Mouse (Mus musculus) bone marrow macrophage, adult 2 months (primary cell): Measurements from ENCODE around the gene Mex3d. TPM values are rescaled to one million over a fixed set of nuclear protein-coding genes. Genes with fewer than 3 reads are reported as not detected.

Experiments
- H3K27ac ChIP-seq: 2 replicates; pipeline ENCODE4 v1.5.1; 2012; ENCODE audit warnings: low read depth, low read length; ENCODE audit not compliant: insufficient read depth
- H3K4me1 ChIP-seq: 2 replicates; pipeline ENCODE4 v1.6.1; 2012; ENCODE audit warnings: low read length; ENCODE audit not compliant: control insufficient read depth, insufficient read depth
- H3K4me3 ChIP-seq: 2 replicates; pipeline ENCODE4 v1.5.1; 2012; ENCODE audit warnings: mild to moderate bottlenecking, low read length, moderate library complexity; ENCODE audit not compliant: insufficient read depth
- CTCF ChIP-seq: IDR thresholded peaks from 2 replicates; pipeline ENCODE4 v1.5.1; 2012; ENCODE audit warnings: low read depth, mild to moderate bottlenecking, low read length, moderate library complexity
- POLR2A ChIP-seq: IDR thresholded peaks from 2 replicates; pipeline ENCODE4 v1.6.1; 2012; ENCODE audit warnings: mild to moderate bottlenecking, low read depth, low read length, borderline replicate concordance
- polyA plus RNA-seq: library from polyadenylated mRNA; stranded (reverse); fragments of >200 nt; gene quantifications from 2 replicates; pipeline ENCODE4 v1.2.4, GENCODE M21; 2012; ENCODE audit not compliant: missing spikeins, insufficient read depth, insufficient read length

Gene Mex3d
- polyA plus RNA-seq, 1 experiment, result 8.3 TPM

DNA sequence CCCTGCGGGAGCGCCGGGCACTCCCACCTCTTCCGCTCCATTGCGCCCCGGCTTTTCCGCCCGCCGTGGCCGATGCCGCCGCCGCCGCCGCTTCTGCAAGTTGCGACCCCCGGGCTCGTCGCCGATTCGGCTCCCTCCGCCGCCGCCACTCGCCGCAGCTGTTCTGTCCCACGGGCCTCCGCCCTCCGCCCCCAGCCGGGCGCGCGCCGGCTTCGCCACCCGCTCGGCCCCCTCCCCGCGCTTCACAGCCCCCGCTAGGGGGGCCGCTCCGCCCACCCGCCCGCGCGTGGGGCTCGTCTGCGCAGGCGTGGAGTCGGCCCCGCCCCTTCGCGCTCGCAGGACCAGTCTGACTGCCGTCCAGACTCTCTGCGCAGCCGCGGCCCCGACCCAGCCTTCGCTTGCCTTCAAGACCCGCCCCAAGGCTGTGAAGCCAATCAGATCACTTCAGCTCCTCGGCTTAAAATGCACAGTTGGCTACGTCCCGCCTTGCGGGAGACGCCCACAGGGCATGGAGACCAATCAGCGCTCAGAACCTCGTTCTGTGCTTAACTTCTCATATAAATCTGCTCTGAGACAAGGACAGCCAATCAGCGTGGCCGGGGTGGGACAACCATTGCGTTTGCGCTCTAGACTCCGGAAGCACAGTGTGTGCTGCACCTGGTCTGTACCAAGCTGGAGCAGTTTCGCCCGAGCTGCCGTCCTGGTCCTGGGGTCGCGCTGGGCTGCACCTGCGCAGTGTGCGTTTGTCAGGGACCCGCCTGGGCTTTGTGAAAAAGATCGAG is 11.9 kb upstream of the Mex3d start, which contains the start of gene Mbd3:
Gene Mbd3, minus strand, starts transcription at position 360 of the 782 bp plus-strand sequence.
- Histone ChIP-seq H3K4me1 (peaks cover 30% of the 10 kb centered on the region), H3K4me3 (peak within 1 kb of the TSS; percentile 84)
- TF ChIP-seq POLR2A, result peak; percentile 89
- no peak for TF ChIP-seq CTCF

DNA sequence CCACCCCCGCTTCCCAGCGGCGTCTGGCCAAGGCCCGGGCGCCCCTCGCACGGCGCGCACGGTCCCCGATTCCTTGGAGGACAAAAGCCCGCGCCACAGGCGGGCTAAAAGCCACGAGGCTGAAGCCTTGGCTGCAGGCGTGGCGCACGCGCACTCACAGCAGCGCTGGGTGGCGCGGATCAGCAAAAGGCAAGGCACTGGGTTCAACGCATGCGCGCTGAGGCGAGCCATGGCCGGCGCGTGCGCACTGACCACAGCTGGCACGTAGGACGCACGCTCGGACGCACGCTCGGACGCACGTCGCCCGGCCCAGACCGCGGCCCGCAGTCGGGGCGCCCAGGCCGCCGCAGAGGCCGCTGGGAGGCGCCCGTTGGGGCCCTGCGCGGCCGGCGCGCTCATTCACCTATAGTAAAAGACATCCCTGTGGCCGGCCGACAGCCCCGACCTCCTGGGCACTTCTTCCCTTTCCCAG is 11.3 kb upstream of the Mex3d start:
- peaks cover 30% of the 10 kb centered on the region for H3K4me1 ChIP-seq
- peak overlapping the region; percentile 84 for H3K4me3 ChIP-seq
- TF ChIP-seq POLR2A (no peak), CTCF (no peak)
- H3K27ac ChIP-seq, result peak overlapping the region; percentile 91

More for the DNA sequence above, 11.9 kb upstream of the Mex3d start, which contains the start of gene Mbd3:
- H3K27ac ChIP-seq, result peak within 1 kb of the TSS; percentile 95

DNA sequence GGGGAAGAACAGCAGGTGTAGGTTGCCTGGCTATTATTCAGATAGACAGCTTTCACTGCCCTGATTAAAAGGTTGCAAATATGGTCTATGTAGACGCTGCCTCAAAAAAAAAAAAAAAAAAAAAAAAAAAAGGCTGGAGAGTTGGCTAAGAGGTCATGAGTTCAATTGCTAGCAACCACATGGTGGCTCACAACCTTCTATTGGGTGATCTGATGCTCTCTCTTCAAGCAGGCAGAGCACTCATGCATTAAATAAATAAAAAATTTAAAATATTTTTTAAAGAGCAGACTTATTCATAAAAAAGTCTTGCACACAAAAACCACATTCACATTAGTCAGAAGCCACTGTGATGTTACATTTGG is 10.7 kb upstream of the Mex3d start:
- Histone ChIP-seq H3K27ac (peak overlapping the region; percentile 91), H3K4me1 (peaks cover 30% of the 10 kb centered on the region), H3K4me3 (peak overlapping the region; percentile 84)
- TF ChIP-seq POLR2A, result no peak
- no peak for TF ChIP-seq CTCF

DNA sequence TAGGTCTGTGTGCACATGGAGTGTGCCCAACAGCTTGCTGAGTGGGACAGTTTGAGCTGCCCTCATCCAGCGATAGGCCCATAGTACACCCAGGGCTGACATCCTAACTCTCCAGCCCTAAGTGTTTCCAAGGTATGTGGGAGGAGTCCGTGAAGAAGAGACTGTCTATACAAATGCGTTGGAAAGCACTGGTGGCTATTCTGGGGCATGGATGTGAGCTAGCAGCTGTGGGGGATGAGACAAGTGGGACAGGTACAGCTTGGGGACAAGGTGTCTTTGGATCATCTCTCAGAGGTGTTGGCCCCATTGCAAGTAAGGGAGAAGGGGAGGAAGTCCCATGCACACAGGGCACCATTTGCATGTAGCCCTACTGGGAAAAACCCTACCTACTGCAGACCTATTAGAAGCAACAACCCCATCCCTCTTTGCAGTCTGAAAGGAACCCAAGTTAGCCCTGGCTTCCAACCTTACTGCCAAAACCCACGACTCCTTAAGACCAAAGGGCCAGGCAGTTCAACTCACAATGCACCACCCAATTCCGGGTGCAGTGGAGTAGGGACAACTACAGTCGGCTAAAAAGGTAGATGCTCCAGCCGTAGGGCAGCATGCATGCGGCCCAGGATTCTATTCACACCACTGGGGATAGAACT is 10.2 kb upstream of the Mex3d start:
- H3K4me1 ChIP-seq, result peaks cover 30% of the 10 kb centered on the region
- peak overlapping the region; percentile 91 for H3K27ac ChIP-seq
- H3K4me3 ChIP-seq, result peak overlapping the region; percentile 84
- TF ChIP-seq CTCF (no peak), POLR2A (no peak)

DNA sequence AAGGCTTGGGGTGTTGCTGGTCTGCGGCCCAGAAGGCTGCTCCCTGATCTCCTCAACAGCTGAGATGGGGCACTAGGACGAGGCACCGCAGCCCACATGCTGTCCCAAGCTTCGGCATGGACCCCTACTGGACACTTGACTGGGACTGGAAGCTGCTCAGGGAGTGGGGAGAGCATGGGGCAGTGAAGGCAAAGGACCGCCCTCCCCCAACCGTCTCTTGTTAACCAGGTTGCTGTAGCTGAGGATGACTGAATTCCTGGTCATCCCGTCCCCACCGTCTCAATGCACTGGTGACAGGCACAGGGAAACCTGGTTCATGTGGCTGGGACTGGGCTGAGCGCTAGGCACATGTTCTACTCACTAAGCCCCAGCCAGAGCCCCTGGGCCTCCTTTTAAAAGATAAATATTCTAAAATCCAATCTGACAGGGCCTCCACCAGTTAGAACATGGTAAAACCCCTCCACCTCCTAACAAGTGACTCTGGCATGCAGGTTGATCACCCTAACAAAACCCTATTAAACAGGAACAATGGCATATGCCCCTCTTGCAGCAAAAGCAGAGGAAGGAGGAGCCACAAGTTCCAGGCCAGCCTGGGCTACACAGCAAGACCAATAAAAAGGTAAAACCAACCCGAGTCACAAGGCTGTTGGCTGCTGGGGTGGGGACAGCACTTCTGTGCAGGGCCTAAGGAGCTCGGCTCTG is 9.5 kb upstream of the Mex3d start:
- H3K27ac ChIP-seq, result peak overlapping the region; percentile 91; the same call in 1 of the 2 replicates
- peak overlapping the region; percentile 84 for H3K4me3 ChIP-seq

DNA sequence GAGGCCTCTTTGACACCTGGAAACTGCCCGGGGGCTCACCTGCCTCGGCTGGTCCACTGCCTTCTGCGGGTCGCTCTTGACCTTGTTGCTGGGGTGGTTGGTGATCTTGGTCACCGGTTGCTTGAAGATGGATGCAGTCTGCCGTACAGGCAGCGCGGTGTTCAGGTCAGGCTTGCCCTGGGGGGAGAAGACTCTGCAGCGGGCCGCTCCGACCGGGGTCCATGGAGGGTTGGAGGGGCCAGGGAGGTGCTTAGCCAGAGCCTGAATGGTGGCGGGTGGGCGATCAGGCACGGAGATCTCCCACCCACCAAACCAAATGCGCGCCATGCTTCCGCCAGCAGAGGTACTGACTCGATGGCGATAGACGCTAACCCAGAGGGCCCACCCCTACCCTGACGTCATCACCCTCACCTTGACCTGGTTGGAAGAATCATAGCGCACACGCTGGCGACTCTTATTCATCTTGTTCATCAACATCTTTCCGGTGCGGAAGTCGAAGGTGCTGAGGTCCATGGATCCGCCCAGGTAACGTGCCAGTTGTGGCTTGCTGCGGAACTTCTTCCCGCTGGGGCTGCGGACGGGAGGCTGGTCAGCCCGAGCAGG is 7.7 kb upstream of the Mex3d start:
- Histone ChIP-seq H3K4me1 (peaks cover 13% of the 10 kb centered on the region), H3K27ac (no peak overlapping the region), H3K4me3 (no peak overlapping the region)
- no peak for TF ChIP-seq POLR2A
- no peak for TF ChIP-seq CTCF

More for the DNA sequence above, 9.5 kb upstream of the Mex3d start:
- TF ChIP-seq POLR2A (no peak), CTCF (no peak)
- peaks cover 30% of the 10 kb centered on the region for H3K4me1 ChIP-seq

DNA sequence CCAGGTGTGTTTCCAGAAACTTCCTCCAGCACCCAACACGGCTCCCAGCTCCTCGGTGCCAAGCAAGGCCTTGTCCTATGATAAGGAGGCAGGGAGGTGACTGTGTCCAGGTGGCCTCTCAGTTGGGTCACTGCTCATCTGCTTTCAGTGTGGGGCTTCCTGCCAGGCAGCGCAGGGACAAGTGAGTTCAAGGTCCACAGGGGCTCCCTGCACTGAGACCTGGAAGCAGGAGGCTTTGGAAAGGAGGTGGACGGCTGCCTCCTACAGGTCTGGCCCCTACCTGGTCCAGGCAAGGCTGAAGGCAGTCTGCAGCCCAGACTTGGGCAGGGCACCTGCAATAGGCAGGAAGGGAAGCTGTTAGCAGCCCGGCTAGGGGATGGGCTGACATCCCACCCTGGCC is 5.2 kb upstream of the Mex3d start:
- Histone ChIP-seq H3K4me3 (no peak overlapping the region), H3K27ac (no peak overlapping the region), H3K4me1 (peaks cover 26% of the 10 kb centered on the region)
- no peak for TF ChIP-seq CTCF
- no peak for TF ChIP-seq POLR2A

DNA sequence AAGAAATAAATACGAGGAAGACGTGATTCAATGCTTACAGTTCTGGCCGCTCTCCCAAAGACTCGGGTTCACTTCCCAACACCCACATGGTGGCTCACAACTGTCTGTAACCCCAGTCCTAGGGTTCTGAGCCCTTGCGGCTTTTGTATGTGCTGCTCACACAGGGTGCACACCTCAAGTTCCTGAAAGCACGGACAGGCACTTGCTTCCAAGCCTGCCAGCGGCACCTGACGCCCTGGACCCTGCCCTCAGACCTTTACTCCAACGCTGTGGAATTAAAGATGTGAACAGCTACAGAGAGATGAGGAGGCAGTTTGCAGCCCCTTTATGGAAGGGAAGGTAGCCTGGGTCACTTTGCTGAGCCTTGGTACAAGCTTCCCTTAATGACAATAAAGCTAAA is 3.2 kb upstream of the Mex3d start:
- H3K27ac ChIP-seq, result no peak overlapping the region
- H3K4me1 ChIP-seq, result peaks cover 22% of the 10 kb centered on the region
- no peak for TF ChIP-seq POLR2A
- TF ChIP-seq CTCF, result no peak
- no peak overlapping the region for H3K4me3 ChIP-seq

DNA sequence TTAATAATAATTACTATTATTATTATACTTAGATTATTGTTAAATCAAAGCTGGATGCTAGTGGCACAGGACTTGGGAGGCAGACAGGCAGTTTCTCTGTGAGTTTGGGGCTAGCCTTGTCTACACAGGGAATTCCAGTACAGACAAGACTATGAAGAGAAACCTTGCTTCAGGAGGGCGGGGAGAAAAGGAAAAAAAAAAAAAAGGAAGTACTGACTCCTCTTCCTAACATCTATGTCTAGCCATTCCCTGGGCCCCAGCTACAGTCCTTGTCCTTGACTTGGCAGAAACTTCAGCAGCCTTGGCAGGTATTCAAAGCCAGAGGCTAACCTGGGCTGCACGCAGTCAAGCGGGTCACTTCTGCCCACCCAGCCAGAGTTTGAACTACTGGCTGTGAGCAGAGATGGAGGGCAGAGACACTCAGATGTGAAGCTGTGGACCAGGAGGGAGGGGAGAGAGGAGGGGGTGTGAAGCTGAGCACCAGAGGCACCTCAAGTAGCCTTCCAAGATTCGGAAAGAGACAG is 1.8 kb upstream of the Mex3d start:
- peaks cover 25% of the 10 kb centered on the region for H3K4me1 ChIP-seq
- no peak for TF ChIP-seq CTCF
- TF ChIP-seq POLR2A, result no peak
- no peak overlapping the region for H3K4me3 ChIP-seq
- no peak overlapping the region; the same call in 1 of the 2 replicates for H3K27ac ChIP-seq
